8 mouse cellular contexts compared by ENCODE assay signal in genomic region chr5:31202933-31203332, GRCm38 (mm10). TPM values are rescaled to one million over a fixed set of nuclear protein-coding genes. Genes with fewer than 3 reads are reported as not detected.
DNase-seq lines count a peak whose midpoint lies in the region; ATAC-seq and TF ChIP-seq lines count a peak whose summit lies in the region.

No protein-coding gene starts in this region.

- peak overlapping the region; percentile 64 for H3K4me2 ChIP-seq in intestine, embryonic 16.5 days (ENCODE audit: low read depth, low read length)
- H3K4me2 ChIP-seq in neural tube, embryonic 14.5 days (ENCODE audit: low read depth, low read length) = peak overlapping the region; percentile 69

- H3K27me3 ChIP-seq in forebrain, embryonic 10.5 days (ENCODE audit: poor library complexity, severe bottlenecking) = no peaks in the 10 kb centered on the region
- H3K27me3 ChIP-seq in intestine, embryonic 16.5 days (replicated peaks; ENCODE audit: control insufficient read depth, insufficient read depth, low read length) = no peaks in the 10 kb centered on the region
- no peaks in the 10 kb centered on the region for H3K27me3 ChIP-seq in neural tube, embryonic 14.5 days (ENCODE audit: control insufficient read depth, insufficient read depth, low read length)

- TF ChIP-seq CTCF in layer of hippocampus, adult 2 months (conservative IDR thresholded peaks at IDR 0.05) = no peak

- peak overlapping the region; percentile 92; the same call in 1 of the 2 replicates for H3K27ac ChIP-seq in layer of hippocampus, adult 2 months
- H3K27ac ChIP-seq in forebrain, embryonic 10.5 days = peak overlapping the region; percentile 96
- peak overlapping the region; percentile 81 for H3K27ac ChIP-seq in intestine, embryonic 16.5 days (ENCODE audit: low read length)
- 0 out of 2 replicates have a peak overlapping the region, but pooled peaks have one; percentile 75 for H3K27ac ChIP-seq in neural tube, embryonic 14.5 days (ENCODE audit: low read depth, low read length)

- peaks cover 23% of the 10 kb centered on the region for H3K4me1 ChIP-seq in forebrain, embryonic 10.5 days
- H3K4me1 ChIP-seq in intestine, embryonic 16.5 days (ENCODE audit: control insufficient read depth, insufficient read depth, low read length) = peaks cover 4% of the 10 kb centered on the region; the same call in 1 of the 2 replicates
- peaks cover 18% of the 10 kb centered on the region; the same call in 1 of the 2 replicates for H3K4me1 ChIP-seq in neural tube, embryonic 14.5 days (ENCODE audit: control insufficient read depth, insufficient read depth, low read length)

- peak overlapping the region; percentile 91 for H3K9ac ChIP-seq in intestine, embryonic 16.5 days (ENCODE audit: low read depth, low read length)
- H3K9ac ChIP-seq in neural tube, embryonic 14.5 days (replicated peaks; ENCODE audit: low read depth, low read length) = peak overlapping the region; percentile 84; the same call in 1 of the 2 replicates

- ATAC-seq in intestine, embryonic 16.5 days = no peak
- no peak for ATAC-seq in neural tube, embryonic 14.5 days (ENCODE audit: low read depth)

- peaks cover 6% of the 10 kb centered on the region for H3K9me3 ChIP-seq in forebrain, embryonic 10.5 days
- H3K9me3 ChIP-seq in intestine, embryonic 16.5 days (ENCODE audit: control insufficient read depth, low read length) = no peaks in the 10 kb centered on the region
- peaks cover 5% of the 10 kb centered on the region for H3K9me3 ChIP-seq in neural tube, embryonic 14.5 days (ENCODE audit: control insufficient read depth, low read length)

- 83% methylated on average over 7 of the region's 7 CpGs for WGBS in forebrain, embryonic 10.5 days
- WGBS in intestine, embryonic 16.5 days = 86% methylated on average over 7 of the region's 7 CpGs
- WGBS in neural tube, embryonic 14.5 days = 82% methylated on average over 7 of the region's 7 CpGs

- peaks cover 83% of the 10 kb centered on the region for H3K36me3 ChIP-seq in forebrain, embryonic 10.5 days (replicated peaks)
- H3K36me3 ChIP-seq in intestine, embryonic 16.5 days (ENCODE audit: control insufficient read depth, insufficient read depth, low read length) = peaks cover 40% of the 10 kb centered on the region
- peaks cover 54% of the 10 kb centered on the region for H3K36me3 ChIP-seq in neural tube, embryonic 14.5 days (ENCODE audit: control insufficient read depth, insufficient read depth, low read length)

- DNase-seq in layer of hippocampus, adult 2 months (ENCODE audit: low spot score in 2 of 2) = no peak
- DNase-seq in layer of hippocampus, adult 9-11 months = no peak
- no peak for DNase-seq in forebrain, embryonic 10.5 days (ENCODE audit: extremely low spot score, low spot score)
- no peak for DNase-seq in adrenal gland, postnatal 14 days
- DNase-seq in Muller cell, postnatal 12 days (ENCODE audit: inconsistent ontology term) = no peak
- no peak for DNase-seq in left cerebral cortex, adult 11 months (ENCODE audit: low spot score)

- H3K4me3 ChIP-seq in layer of hippocampus, adult 2 months = peak overlapping the region; percentile 87
- peak overlapping the region; percentile 85 for H3K4me3 ChIP-seq in forebrain, embryonic 10.5 days
- H3K4me3 ChIP-seq in intestine, embryonic 16.5 days (ENCODE audit: low read length) = peak overlapping the region; percentile 79
- peak overlapping the region; percentile 80 for H3K4me3 ChIP-seq in neural tube, embryonic 14.5 days (ENCODE audit: low read depth, low read length)

RNA-seq across cellular contexts. Expression of gene Zfp513, which starts 0.8 kb away (rescaled TPM):
- 10 to 100 TPM; 29.3 to 29.5 TPM for total RNA-seq in layer of hippocampus, adult 2 months (2021)
- polyA plus RNA-seq in forebrain, embryonic 10.5 days (2016; fragmentation: Nextera tagmentation; extraction: Ambion mirVana) = 8.5 and 9.0 TPM in 2 replicates
- polyA plus RNA-seq in intestine, embryonic 16.5 days (2015; fragmentation: Nextera tagmentation; extraction: Ambion mirVana) = 5.5 and 6.0 TPM in 2 replicates
- 7.4 and 9.3 TPM in 2 replicates for polyA plus RNA-seq in neural tube, embryonic 14.5 days (2014; fragmentation: Nextera tagmentation; extraction: Ambion mirVana)
- 25.8 and 27.9 TPM in 2 replicates for total RNA-seq in adrenal gland, postnatal 14 days (2021)

RNA-seq across cellular contexts. Expression of gene Eif2b4, which starts 9.7 kb away (rescaled TPM):
- 10 to 100 TPM; 39.6 to 54.0 TPM for total RNA-seq in layer of hippocampus, adult 2 months (2021)
- polyA plus RNA-seq in forebrain, embryonic 10.5 days (2016; fragmentation: Nextera tagmentation; extraction: Ambion mirVana) = 85.4 and 91.7 TPM in 2 replicates
- 67.1 and 67.6 TPM in 2 replicates for polyA plus RNA-seq in intestine, embryonic 16.5 days (2015; fragmentation: Nextera tagmentation; extraction: Ambion mirVana)
- polyA plus RNA-seq in neural tube, embryonic 14.5 days (2014; fragmentation: Nextera tagmentation; extraction: Ambion mirVana) = 78.6 and 79.0 TPM in 2 replicates
- 42.7 and 64.9 TPM in 2 replicates for total RNA-seq in adrenal gland, postnatal 14 days (2021)

RNA-seq across cellular contexts. Expression of gene Snx17, which starts 9.9 kb away (rescaled TPM):
- 10 to 100 TPM; 80.9 to 81.5 TPM for total RNA-seq in layer of hippocampus, adult 2 months (2021)
- polyA plus RNA-seq in forebrain, embryonic 10.5 days (2016; fragmentation: Nextera tagmentation; extraction: Ambion mirVana) = 132 and 133 TPM in 2 replicates
- 143 and 149 TPM in 2 replicates for polyA plus RNA-seq in intestine, embryonic 16.5 days (2015; fragmentation: Nextera tagmentation; extraction: Ambion mirVana)
- 102 and 111 TPM in 2 replicates for polyA plus RNA-seq in neural tube, embryonic 14.5 days (2014; fragmentation: Nextera tagmentation; extraction: Ambion mirVana)
- total RNA-seq in adrenal gland, postnatal 14 days (2021) = 85.0 and 95.4 TPM in 2 replicates

RNA-seq across cellular contexts. Expression of gene Ppm1g, which starts 17.6 kb away (rescaled TPM):
- 10 to 100 TPM; 71.3 to 74.8 TPM for total RNA-seq in layer of hippocampus, adult 2 months (2021)
- polyA plus RNA-seq in forebrain, embryonic 10.5 days (2016; fragmentation: Nextera tagmentation; extraction: Ambion mirVana) = 218 TPM in 2 replicates
- 110 and 122 TPM in 2 replicates for polyA plus RNA-seq in intestine, embryonic 16.5 days (2015; fragmentation: Nextera tagmentation; extraction: Ambion mirVana)
- 155 and 159 TPM in 2 replicates for polyA plus RNA-seq in neural tube, embryonic 14.5 days (2014; fragmentation: Nextera tagmentation; extraction: Ambion mirVana)
- 117 and 121 TPM in 2 replicates for total RNA-seq in adrenal gland, postnatal 14 days (2021)

RNA-seq across cellular contexts. Expression of gene Gtf3c2, which starts 23.0 kb away (rescaled TPM):
- total RNA-seq in layer of hippocampus, adult 2 months (2021) = 10 to 100 TPM; 63.1 to 67.8 TPM
- polyA plus RNA-seq in forebrain, embryonic 10.5 days (2016; fragmentation: Nextera tagmentation; extraction: Ambion mirVana) = 132 and 136 TPM in 2 replicates
- polyA plus RNA-seq in intestine, embryonic 16.5 days (2015; fragmentation: Nextera tagmentation; extraction: Ambion mirVana) = 56.4 and 60.3 TPM in 2 replicates
- 55.5 and 60.3 TPM in 2 replicates for polyA plus RNA-seq in neural tube, embryonic 14.5 days (2014; fragmentation: Nextera tagmentation; extraction: Ambion mirVana)
- total RNA-seq in adrenal gland, postnatal 14 days (2021) = 54.3 and 58.6 TPM in 2 replicates
